Comparison of ENCODE assay signal across 8 mouse cellular contexts in genomic region chr1:78419593-78419992, GRCm38 (mm10).
DNase-seq lines count a peak whose midpoint lies in the region; ATAC-seq lines count a peak whose summit lies in the region.

No protein-coding gene starts in this region.

- peak; percentile 88 for DNase-seq in NIH3T3 (ENCODE audit: low read depth)
- peak; percentile 68 for DNase-seq in cerebellum, adult 11-12 months
- peak; percentile 63 to 72 for DNase-seq in layer of hippocampus, postnatal 14 days (ENCODE audit: low spot score in 2 of 2)
- DNase-seq in lung, postnatal 25 days (ENCODE audit: low spot score): peak; percentile 77
- peak; percentile 66 for DNase-seq in right cerebral cortex, adult 18-20 months
- DNase-seq in urinary bladder, postnatal 4 days (ENCODE audit: low spot score in 2 of 2): peak; percentile 48 to 76

- H3K27ac ChIP-seq in forebrain, embryonic 16.5 days (ENCODE audit: low read length): no peak overlapping the region
- no peak overlapping the region for H3K27ac ChIP-seq in hindbrain, embryonic 15.5 days (replicated peaks)

- ATAC-seq in forebrain, embryonic 16.5 days: peak; percentile 65; the same call in 1 of the 2 replicates
- peak; percentile 79 for ATAC-seq in hindbrain, embryonic 15.5 days (ENCODE audit: low FRiP score, low read depth)

- H3K36me3 ChIP-seq in forebrain, embryonic 16.5 days (ENCODE audit: control insufficient read depth, insufficient read depth): no peaks in the 10 kb centered on the region
- H3K36me3 ChIP-seq in hindbrain, embryonic 15.5 days: no peaks in the 10 kb centered on the region; the same call in 1 of the 2 replicates

- 45% methylated on average over 4 of the region's 4 CpGs for WGBS in forebrain, embryonic 16.5 days
- 47% methylated on average over 4 of the region's 4 CpGs for WGBS in hindbrain, embryonic 15.5 days

- 0 out of 2 replicates have a peak, but pooled peaks cover 4% of the 10 kb centered on the region for H3K27me3 ChIP-seq in forebrain, embryonic 16.5 days (replicated peaks; ENCODE audit: control insufficient read depth, insufficient read depth, low read length)
- no peaks in the 10 kb centered on the region for H3K27me3 ChIP-seq in hindbrain, embryonic 15.5 days

- no peak overlapping the region for H3K9ac ChIP-seq in forebrain, embryonic 16.5 days (replicated peaks; ENCODE audit: low read depth, low read length)
- no peak overlapping the region for H3K9ac ChIP-seq in hindbrain, embryonic 15.5 days

- no peak overlapping the region for H3K4me2 ChIP-seq in forebrain, embryonic 16.5 days (ENCODE audit: low read length)
- H3K4me2 ChIP-seq in hindbrain, embryonic 15.5 days: no peak overlapping the region

- H3K4me3 ChIP-seq in forebrain, embryonic 16.5 days (replicated peaks; ENCODE audit: low read length): no peak overlapping the region
- H3K4me3 ChIP-seq in hindbrain, embryonic 15.5 days: no peak overlapping the region

- no peaks in the 10 kb centered on the region for H3K9me3 ChIP-seq in forebrain, embryonic 16.5 days (ENCODE audit: control insufficient read depth, low read length)
- no peaks in the 10 kb centered on the region for H3K9me3 ChIP-seq in hindbrain, embryonic 15.5 days

- no peaks in the 10 kb centered on the region for H3K4me1 ChIP-seq in forebrain, embryonic 16.5 days (replicated peaks; ENCODE audit: control insufficient read depth, insufficient read depth, low read length)
- no peaks in the 10 kb centered on the region for H3K4me1 ChIP-seq in hindbrain, embryonic 15.5 days (replicated peaks)
